Mouse (Mus musculus) stomach, postnatal 0 days (tissue): Measurements from ENCODE around the gene Tmem270. TPM values are rescaled to one million over a fixed set of nuclear protein-coding genes. Genes with fewer than 3 reads are reported as not detected.
"Not testable (repeated sequence)": the region's sequence is repeated elsewhere in the genome, so short reads cannot be mapped to it uniquely, and the experiment has no call there.

Source experiments
- ATAC-seq: fragments of 200-750 bp; cut with Nextera tagmentation; 2 replicates; pipeline ENCODE4 v1.8.0; 2017; ENCODE audit not compliant: low FRiP score, low TSS enrichment
- DNase-seq: peaks from one replicate; pipeline ENCODE4 v3.0.0-alpha.2; 2016; ENCODE audit warnings: low spot score
- H3K27ac ChIP-seq: fragments of 300-500 bp; sonication (generic); replicated peaks from 2 replicates; pipeline ENCODE4 v1.5.1; 2014; ENCODE audit warnings: mild to moderate bottlenecking, control low read depth
- H3K27me3 ChIP-seq: fragments of 300-500 bp; sonication (generic); 2 replicates; pipeline ENCODE4 v1.6.1; 2014; ENCODE audit warnings: low read length; ENCODE audit not compliant: control insufficient read depth, insufficient read depth
- H3K36me3 ChIP-seq: fragments of 300-500 bp; sonication (generic); 2 replicates; pipeline ENCODE4 v1.6.1; 2014; ENCODE audit warnings: low read length, mixed read lengths; ENCODE audit not compliant: control insufficient read depth, insufficient read depth
- H3K4me1 ChIP-seq: fragments of 300-500 bp; sonication (generic); replicated peaks from 2 replicates; pipeline ENCODE4 v1.6.1; 2014; ENCODE audit warnings: antibody characterized with exemption; ENCODE audit not compliant: control insufficient read depth, insufficient read depth
- H3K4me2 ChIP-seq: fragments of 300-500 bp; sonication (generic); replicated peaks from 2 replicates; pipeline ENCODE4 v1.6.1; 2014; ENCODE audit warnings: low read depth, mild to moderate bottlenecking, control low read depth, moderate library complexity
- H3K4me3 ChIP-seq: fragments of 300-500 bp; sonication (generic); 2 replicates; pipeline ENCODE4 v1.5.1; 2014; ENCODE audit warnings: low read depth, low read length, control low read depth
- H3K9ac ChIP-seq: fragments of 300-500 bp; sonication (generic); 2 replicates; pipeline ENCODE4 v1.6.1; 2014; ENCODE audit warnings: mild to moderate bottlenecking, low read length, control low read depth, mixed read lengths
- H3K9me3 ChIP-seq: fragments of 300-500 bp; sonication (generic); 2 replicates; pipeline ENCODE4 v1.6.1; 2016; ENCODE audit warnings: low read length; ENCODE audit not compliant: control insufficient read depth
- CTCF ChIP-seq: IDR thresholded peaks from 2 replicates; pipeline ENCODE4 v1.5.1; 2016; ENCODE audit warnings: antibody characterized with exemption, low read depth, mild to moderate bottlenecking, moderate library complexity
- EP300 ChIP-seq: optimal IDR thresholded peaks from 2 replicates; pipeline ENCODE3; 2016; ENCODE audit warnings: antibody characterized with exemption
- WGBS: fragments of 180-500 bp; shearing (Covaris S2); extraction: QIAGEN DNeasy Blood & Tissue Kit; methylation state at CpG from one replicate; pipeline ENCODE4 v1.1.7; 2014; 5-methylcytosine and 5-hydroxymethylcytosine counted together
- polyA plus RNA-seq: library from polyadenylated mRNA; unstranded; fragments of >200 nt; fragmentation: Nextera tagmentation; extraction: Ambion mirVana; gene quantifications from 2 replicates; pipeline ENCODE4 v1.2.1, GENCODE M21; 2015

The Tmem270 gene
- polyA plus RNA-seq, 1 experiment from 2014 or later: not detected

GRCm38 (mm10) chr5:134941472-134942209 is 35.1 kb upstream of the Tmem270 start:
- Histone ChIP-seq H3K27me3 (no peaks in the 10 kb centered on the region), H3K9me3 (no peaks in the 10 kb centered on the region), H3K9ac (no peak overlapping the region), H3K4me2 (no peak overlapping the region), H3K4me3 (no peak overlapping the region), H3K36me3 (no peaks in the 10 kb centered on the region), H3K4me1 (no peaks in the 10 kb centered on the region), H3K27ac (0 out of 2 replicates have a peak overlapping the region, but pooled peaks have one; percentile 8)
- DNase-seq: no peak
- 53% methylated on average over 14 of the region's 14 CpGs for WGBS
- no peak for TF ChIP-seq CTCF
- no peak for TF ChIP-seq EP300
- ATAC-seq: no peak; the same call in 1 of the 2 replicates

GRCm38 (mm10) chr5:134939554-134939953 is 33.0 kb upstream of the Tmem270 start:
- not testable (repeated sequence) for H3K27ac ChIP-seq, ATAC-seq, H3K4me3 ChIP-seq, H3K4me1 ChIP-seq, H3K36me3 ChIP-seq, H3K4me2 ChIP-seq, H3K9me3 ChIP-seq, H3K27me3 ChIP-seq, DNase-seq, H3K9ac ChIP-seq
- WGBS: 100% methylated on average over 4 of the region's 7 CpGs

- H3K4me1 ChIP-seq: no peaks in the 10 kb centered on the region
- TF ChIP-seq CTCF (no peak), EP300 (no peak)
- DNase-seq: no peak
- no peak overlapping the region for H3K9ac ChIP-seq
- H3K27me3 ChIP-seq: no peaks in the 10 kb centered on the region
- no peak overlapping the region for H3K4me3 ChIP-seq
- no peak overlapping the region for H3K27ac ChIP-seq
- 70% methylated on average over 3 of the region's 3 CpGs for WGBS
- no peaks in the 10 kb centered on the region for H3K9me3 ChIP-seq
- H3K4me2 ChIP-seq: no peak overlapping the region
- H3K36me3 ChIP-seq: no peaks in the 10 kb centered on the region
- ATAC-seq: no peak
Observed at GRCm38 (mm10) chr5:134939069-134939468, 32.5 kb upstream of the Tmem270 start.

GRCm38 (mm10) chr5:134936626-134937185 is 30.2 kb upstream of the Tmem270 start:
- WGBS: 75% methylated on average over 6 of the region's 6 CpGs
- TF ChIP-seq EP300: no peak
- TF ChIP-seq CTCF: no peak
- no peak overlapping the region for H3K4me3 ChIP-seq
- DNase-seq (no peak), ATAC-seq (no peak)
- H3K9ac ChIP-seq: no peak overlapping the region
- H3K4me2 ChIP-seq: no peak overlapping the region
- H3K4me1 ChIP-seq: no peaks in the 10 kb centered on the region
- H3K27me3 ChIP-seq: no peaks in the 10 kb centered on the region
- H3K27ac ChIP-seq: no peak overlapping the region
- no peaks in the 10 kb centered on the region for H3K9me3 ChIP-seq
- H3K36me3 ChIP-seq: no peaks in the 10 kb centered on the region

- H3K9me3 ChIP-seq: no peaks in the 10 kb centered on the region
- no peaks in the 10 kb centered on the region for H3K27me3 ChIP-seq
- H3K4me1 ChIP-seq: no peaks in the 10 kb centered on the region
- no peak overlapping the region for H3K4me3 ChIP-seq
- TF ChIP-seq CTCF (no peak), EP300 (no peak)
- no peaks in the 10 kb centered on the region for H3K36me3 ChIP-seq
- 77% methylated on average over 6 of the region's 6 CpGs for WGBS
- no peak overlapping the region for H3K9ac ChIP-seq
- ATAC-seq: no peak
- no peak overlapping the region for H3K4me2 ChIP-seq
- DNase-seq: no peak
- no peak overlapping the region for H3K27ac ChIP-seq
Observed at GRCm38 (mm10) chr5:134936051-134936450, 29.5 kb upstream of the Tmem270 start.

GRCm38 (mm10) chr5:134934666-134935065 is 28.1 kb upstream of the Tmem270 start:
- no peaks in the 10 kb centered on the region for H3K27me3 ChIP-seq
- H3K9ac ChIP-seq: no peak overlapping the region
- no peaks in the 10 kb centered on the region for H3K4me1 ChIP-seq
- no peak overlapping the region for H3K4me3 ChIP-seq
- H3K27ac ChIP-seq: no peak overlapping the region
- no peak for ATAC-seq
- 87% methylated on average over 3 of the region's 3 CpGs for whole genome bisulfite sequencing
- DNase-seq: no peak
- no peaks in the 10 kb centered on the region for H3K36me3 ChIP-seq
- H3K9me3 ChIP-seq: no peaks in the 10 kb centered on the region
- H3K4me2 ChIP-seq: no peak overlapping the region
- no peak for TF ChIP-seq CTCF
- no peak for TF ChIP-seq EP300

GRCm38 (mm10) chr5:134933686-134934085 is 27.2 kb upstream of the Tmem270 start:
- H3K4me2 ChIP-seq, ATAC-seq, DNase-seq, H3K9me3 ChIP-seq, H3K27me3 ChIP-seq, H3K27ac ChIP-seq, H3K9ac ChIP-seq, H3K4me3 ChIP-seq, H3K4me1 ChIP-seq, H3K36me3 ChIP-seq: not testable (repeated sequence)
- WGBS: 92% methylated on average over 5 of the region's 5 CpGs
